Mouse (Mus musculus): Measurements from ENCODE around the gene Trpm2. TPM values are rescaled to one million over a fixed set of nuclear protein-coding genes. Genes with fewer than 3 reads are reported as not detected.
"Not testable (repeated sequence)": the region's sequence is repeated elsewhere in the genome, so short reads cannot be mapped to it uniquely, and the experiment has no call there.

Trpm2 gene
- 0.20 and 0.40 TPM in 2 replicates for polyA plus RNA-seq (2015; fragmentation: Nextera tagmentation; extraction: Ambion mirVana)

DNA sequence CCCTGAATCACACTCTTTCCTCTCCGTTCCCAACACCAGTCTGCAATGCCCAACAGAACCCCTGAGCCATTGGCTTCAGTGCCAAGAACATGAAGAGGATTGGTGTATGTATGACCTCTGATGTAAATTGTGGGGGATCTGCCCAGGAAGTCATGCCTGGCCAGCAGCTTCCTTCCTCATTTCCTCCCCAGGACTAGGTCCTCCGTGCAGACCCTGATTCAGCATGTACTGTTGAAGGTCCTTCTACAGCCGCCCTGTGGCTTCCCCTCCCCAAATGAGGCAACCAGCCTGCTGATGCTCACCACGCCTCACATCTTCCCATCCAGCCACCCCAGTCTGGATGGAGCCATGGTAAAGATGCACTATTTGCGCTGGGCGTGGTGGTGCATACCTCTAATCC is at the start of gene Trpm2:
Gene Trpm2, minus strand, starts transcription at position 83 of the 400 bp plus-strand sequence.
- WGBS, result 78% methylated on average over 6 of the region's 6 CpGs
- Histone ChIP-seq H3K9ac (ENCODE audit: low read depth, low read length) (peak within 1 kb of the TSS; percentile 35; the same call in 1 of the 2 replicates), H3K4me1 (replicated peaks; ENCODE audit: insufficient read depth, low read length) (0 out of 2 replicates have a peak, but pooled peaks cover 4% of the 10 kb centered on the region), H3K36me3 (ENCODE audit: insufficient read depth, low read length) (no peaks in the 10 kb centered on the region), H3K4me2 (ENCODE audit: low read length) (peak within 1 kb of the TSS; percentile 50), H3K27me3 (ENCODE audit: insufficient read depth, low read length) (0 out of 2 replicates have a peak, but pooled peaks cover 3% of the 10 kb centered on the region), H3K4me3 (replicated peaks; ENCODE audit: low read depth, low read length) (peak within 1 kb of the TSS; percentile 20; the same call in 1 of the 2 replicates), H3K9me3 (replicated peaks; ENCODE audit: low read length) (no peaks in the 10 kb centered on the region), H3K27ac (no peak within 1 kb of the TSS)
- no peak for DNase-seq (ENCODE audit: low spot score)
- no peak for ATAC-seq (replicated peaks; ENCODE audit: low FRiP score, low read depth)
- no peak for TF ChIP-seq CTCF (IDR thresholded peaks at IDR 0.05; ENCODE audit: low read depth)

DNA sequence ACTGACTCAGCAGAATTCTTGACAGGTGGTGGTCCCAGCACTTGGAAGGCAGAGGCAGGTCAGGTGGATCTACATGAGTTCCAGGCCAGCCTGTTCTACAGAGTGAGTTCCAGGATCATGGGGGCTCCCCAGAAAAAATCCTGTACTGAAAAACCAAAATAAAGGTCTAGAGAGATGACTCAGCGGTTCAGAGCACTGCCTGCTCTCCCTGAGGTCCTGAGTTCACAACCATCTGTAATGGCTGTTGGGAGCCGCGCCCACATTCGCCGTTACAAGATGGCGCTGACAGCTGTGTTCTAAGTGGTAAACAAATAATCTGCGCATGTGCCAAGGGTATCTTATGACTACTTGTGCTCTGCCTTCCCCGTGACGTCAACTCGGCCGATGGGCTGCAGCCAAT is 49.6 kb upstream of the Trpm2 start:
- not testable (repeated sequence) for H3K27me3 ChIP-seq (ENCODE audit: insufficient read depth, low read length); H3K9ac ChIP-seq (ENCODE audit: low read depth, low read length); H3K9me3 ChIP-seq (replicated peaks; ENCODE audit: low read length); H3K4me3 ChIP-seq (replicated peaks; ENCODE audit: low read depth, low read length); ATAC-seq (replicated peaks; ENCODE audit: low FRiP score, low read depth); H3K36me3 ChIP-seq (ENCODE audit: insufficient read depth, low read length); H3K27ac ChIP-seq; H3K4me1 ChIP-seq (replicated peaks; ENCODE audit: insufficient read depth, low read length); DNase-seq (ENCODE audit: low spot score); H3K4me2 ChIP-seq (ENCODE audit: low read length)
- WGBS, result 96% methylated on average over 6 of the region's 11 CpGs

DNA sequence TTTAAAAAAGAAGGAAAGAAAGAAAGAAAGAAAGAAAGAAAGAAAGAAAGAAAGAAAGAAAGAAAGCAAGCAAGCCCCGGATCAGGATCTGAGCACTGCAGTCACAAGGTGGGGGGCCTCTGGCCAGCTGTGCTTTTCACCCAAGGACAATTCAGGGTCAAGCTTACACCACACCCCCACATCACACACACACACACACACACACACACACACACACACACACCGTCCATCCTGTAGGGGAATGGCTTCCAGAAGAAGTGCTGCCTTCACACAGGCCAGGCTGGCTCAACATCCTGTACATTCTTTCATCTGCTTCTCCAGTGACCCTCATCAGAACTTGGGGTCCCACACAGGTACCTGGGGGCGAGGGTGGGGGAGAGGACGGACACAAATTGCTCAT is 48.9 kb upstream of the Trpm2 start:
- 85% methylated on average over 4 of the region's 4 CpGs for WGBS

GRCm38 (mm10) chr10:78018797-78019203 is 48.4 kb upstream of the Trpm2 start:
- Histone ChIP-seq H3K9me3 (replicated peaks; ENCODE audit: low read length) (no peaks in the 10 kb centered on the region), H3K27ac (no peak overlapping the region), H3K4me3 (replicated peaks; ENCODE audit: low read depth, low read length) (peak overlapping the region; percentile 23), H3K27me3 (ENCODE audit: insufficient read depth, low read length) (no peaks in the 10 kb centered on the region), H3K36me3 (ENCODE audit: insufficient read depth, low read length) (no peaks in the 10 kb centered on the region), H3K9ac (ENCODE audit: low read depth, low read length) (no peak overlapping the region), H3K4me2 (ENCODE audit: low read length) (peak overlapping the region; percentile 41), H3K4me1 (replicated peaks; ENCODE audit: insufficient read depth, low read length) (no peaks in the 10 kb centered on the region)
- ATAC-seq (replicated peaks; ENCODE audit: low FRiP score, low read depth) (peak; percentile 72), DNase-seq (ENCODE audit: low spot score) (peak; percentile 89)
- peak; percentile 92 for TF ChIP-seq CTCF (IDR thresholded peaks at IDR 0.05; ENCODE audit: low read depth)
- WGBS, result 15% methylated on average over 19 of the region's 19 CpGs

More for the DNA sequence above, 48.9 kb upstream of the Trpm2 start:
- TF ChIP-seq CTCF (IDR thresholded peaks at IDR 0.05; ENCODE audit: low read depth), result no peak
- no peak overlapping the region for H3K27ac ChIP-seq
- H3K4me2 ChIP-seq (ENCODE audit: low read length), result no peak overlapping the region
- H3K9me3 ChIP-seq (replicated peaks; ENCODE audit: low read length), result no peaks in the 10 kb centered on the region
- H3K9ac ChIP-seq (ENCODE audit: low read depth, low read length), result no peak overlapping the region
- no peaks in the 10 kb centered on the region for H3K36me3 ChIP-seq (ENCODE audit: insufficient read depth, low read length)
- DNase-seq (ENCODE audit: low spot score), result no peak
- H3K4me3 ChIP-seq (replicated peaks; ENCODE audit: low read depth, low read length), result no peak overlapping the region
- no peaks in the 10 kb centered on the region for H3K27me3 ChIP-seq (ENCODE audit: insufficient read depth, low read length)
- peak; percentile 57; the same call in 1 of the 2 replicates for ATAC-seq (replicated peaks; ENCODE audit: low FRiP score, low read depth)
- no peaks in the 10 kb centered on the region for H3K4me1 ChIP-seq (replicated peaks; ENCODE audit: insufficient read depth, low read length)

GRCm38 (mm10) chr10:78016366-78016765 is 46.0 kb upstream of the Trpm2 start:
- Histone ChIP-seq H3K36me3 (ENCODE audit: insufficient read depth, low read length) (no peaks in the 10 kb centered on the region), H3K9ac (ENCODE audit: low read depth, low read length) (no peak overlapping the region), H3K4me3 (replicated peaks; ENCODE audit: low read depth, low read length) (no peak overlapping the region), H3K4me2 (ENCODE audit: low read length) (no peak overlapping the region), H3K27me3 (ENCODE audit: insufficient read depth, low read length) (no peaks in the 10 kb centered on the region), H3K9me3 (replicated peaks; ENCODE audit: low read length) (no peaks in the 10 kb centered on the region), H3K27ac (no peak overlapping the region), H3K4me1 (replicated peaks; ENCODE audit: insufficient read depth, low read length) (no peaks in the 10 kb centered on the region)
- no peak for TF ChIP-seq CTCF (IDR thresholded peaks at IDR 0.05; ENCODE audit: low read depth)
- ATAC-seq (replicated peaks; ENCODE audit: low FRiP score, low read depth) (no peak), DNase-seq (ENCODE audit: low spot score) (no peak)
- 61% methylated on average over 5 of the region's 5 CpGs for WGBS

GRCm38 (mm10) chr10:78015489-78015888 is 45.1 kb upstream of the Trpm2 start:
- Histone ChIP-seq H3K27me3 (ENCODE audit: insufficient read depth, low read length) (no peaks in the 10 kb centered on the region), H3K4me2 (ENCODE audit: low read length) (no peak overlapping the region), H3K9ac (ENCODE audit: low read depth, low read length) (no peak overlapping the region), H3K36me3 (ENCODE audit: insufficient read depth, low read length) (no peaks in the 10 kb centered on the region), H3K27ac (no peak overlapping the region), H3K4me1 (replicated peaks; ENCODE audit: insufficient read depth, low read length) (no peaks in the 10 kb centered on the region), H3K4me3 (replicated peaks; ENCODE audit: low read depth, low read length) (no peak overlapping the region), H3K9me3 (replicated peaks; ENCODE audit: low read length) (no peaks in the 10 kb centered on the region)
- WGBS, result 90% methylated on average over 1 of the region's 1 CpGs
- TF ChIP-seq CTCF (IDR thresholded peaks at IDR 0.05; ENCODE audit: low read depth), result no peak
- DNase-seq (ENCODE audit: low spot score), result no peak
- ATAC-seq (replicated peaks; ENCODE audit: low FRiP score, low read depth), result no peak
